Mouse (Mus musculus) embryonic fibroblast, embryonic 13.5 days (primary cell): ENCODE measurements around the gene Gar1. TPM values are rescaled to one million over a fixed set of nuclear protein-coding genes. Genes with fewer than 3 reads are reported as not detected.
A peak's percentile ranks its signal among the peaks of the same experiment; 100 is the strongest.

ENCODE experiments used
- H3K27ac ChIP-seq: 2 replicates; pipeline ENCODE4 v1.5.1; 2012; ENCODE audit warnings: low read length, control low read depth, inconsistent platforms; ENCODE audit not compliant: insufficient read depth
- H3K4me1 ChIP-seq: 2 replicates; pipeline ENCODE4 v1.6.1; 2011; ENCODE audit warnings: low read length; ENCODE audit not compliant: control insufficient read depth, insufficient read depth
- H3K4me3 ChIP-seq: 2 replicates; pipeline ENCODE4 v1.5.1; 2011; ENCODE audit warnings: mild to moderate bottlenecking, control low read depth, low read length; ENCODE audit not compliant: insufficient read depth
- CTCF ChIP-seq: IDR thresholded peaks from 2 replicates; pipeline ENCODE4 v1.5.1; 2011; ENCODE audit warnings: mild to moderate bottlenecking, control low read depth, low read length, moderate library complexity, borderline replicate concordance; ENCODE audit not compliant: insufficient read depth
- POLR2A ChIP-seq: IDR thresholded peaks from 2 replicates; pipeline ENCODE4 v1.6.1; 2011; ENCODE audit warnings: low read depth, mild to moderate bottlenecking, control low read depth, low read length, moderate library complexity
- polyA plus RNA-seq: library from polyadenylated mRNA; stranded (reverse); fragments of >200 nt; gene quantifications from 2 replicates; pipeline ENCODE4 v1.2.4, GENCODE M21; 2011; ENCODE audit warnings: low read depth; ENCODE audit not compliant: missing spikeins, insufficient read length

Gar1 gene
- polyA plus RNA-seq: 62.6 and 80.7 TPM in 2 replicates

DNA sequence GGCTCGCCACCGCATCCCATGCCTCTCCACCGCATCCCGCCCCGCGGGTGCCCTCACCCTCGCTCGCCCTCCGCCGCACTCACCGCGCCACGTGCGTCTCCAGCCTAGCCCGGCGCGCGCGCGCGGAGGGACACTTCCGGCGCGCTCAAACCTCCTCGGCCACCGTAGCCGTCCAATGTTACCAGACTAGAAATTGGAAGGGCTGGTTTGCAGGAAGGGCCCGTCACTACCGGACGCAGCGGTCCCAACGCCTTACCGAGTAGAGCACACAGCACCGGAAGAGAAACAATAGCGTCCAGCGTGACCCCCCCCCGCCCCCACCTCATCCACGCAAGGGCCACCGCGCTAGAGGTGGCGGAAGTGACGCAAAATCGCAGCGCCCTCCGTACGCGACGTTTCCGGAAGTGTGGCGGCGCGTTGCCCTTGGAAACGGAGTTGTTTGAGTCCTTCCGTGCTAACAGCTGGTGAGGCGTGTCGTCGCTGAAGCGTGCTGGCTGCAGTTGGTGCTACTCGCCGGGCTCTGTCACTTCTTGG is at the start of gene Gar1:
Gene Gar1 (minus strand): TSS at position 362 of the 534 bp plus-strand sequence.
- H3K4me3 ChIP-seq: peak within 1 kb of the TSS; percentile 63
- TF ChIP-seq CTCF: no peak
- peak; percentile 73 for TF ChIP-seq POLR2A
- H3K27ac ChIP-seq: peak within 1 kb of the TSS; percentile 64
- peaks cover 6% of the 10 kb centered on the region for H3K4me1 ChIP-seq

DNA sequence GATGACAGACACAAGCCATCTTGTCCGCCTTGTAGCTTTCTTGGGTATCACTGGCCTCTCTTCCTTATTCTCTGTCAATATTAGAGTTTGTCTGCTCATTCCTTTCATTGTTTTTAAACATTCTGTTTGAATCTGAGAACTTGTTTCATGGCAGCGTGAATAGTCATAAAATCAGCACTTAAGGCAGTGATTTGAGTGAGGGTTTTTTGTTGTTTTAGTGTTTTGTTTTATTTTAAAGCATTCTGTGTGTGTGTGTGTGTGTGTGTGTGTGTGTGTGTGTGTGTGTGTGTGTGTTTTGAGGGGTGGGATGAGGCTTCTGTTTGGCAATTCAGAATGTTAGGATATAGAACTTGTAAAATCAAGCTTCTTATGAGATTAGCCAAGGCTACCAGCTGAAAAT is 48.7 kb upstream of the Gar1 start:
- Histone ChIP-seq H3K4me3 (no peak overlapping the region), H3K4me1 (no peaks in the 10 kb centered on the region; the same call in 1 of the 2 replicates), H3K27ac (no peak overlapping the region)
- no peak for TF ChIP-seq POLR2A
- no peak for TF ChIP-seq CTCF

DNA sequence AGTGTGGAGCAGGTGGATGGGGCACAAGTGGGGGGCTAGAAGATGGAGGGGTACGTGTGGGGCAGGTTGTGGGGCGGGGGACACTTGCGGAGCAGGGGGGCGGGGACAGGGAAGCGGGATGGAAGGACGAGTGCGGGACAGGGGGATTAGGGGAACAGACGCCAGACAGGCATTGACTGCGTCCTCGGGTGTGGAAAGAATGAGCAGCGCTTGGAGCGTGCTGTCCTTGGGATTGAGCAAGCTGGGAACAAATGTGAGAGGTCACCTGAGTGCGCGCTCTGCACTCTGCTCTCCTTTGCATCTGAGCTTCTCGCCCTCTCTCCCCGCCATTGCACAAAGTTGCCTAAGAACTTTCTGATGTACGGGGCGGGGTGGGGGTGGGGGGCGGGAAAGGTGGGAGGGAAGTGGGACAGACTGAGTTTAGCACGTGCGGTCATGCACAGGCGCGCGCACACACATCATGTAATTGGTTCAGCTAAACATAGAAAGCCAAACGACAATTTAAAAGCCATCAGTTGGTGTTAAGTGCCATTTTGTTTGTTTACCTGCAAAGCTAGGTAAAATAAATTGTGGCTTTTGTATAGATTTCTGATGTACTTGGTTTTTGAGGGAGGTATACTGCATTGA is 48.0 kb upstream of the Gar1 start:
- peak overlapping the region; percentile 71 for H3K4me3 ChIP-seq
- no peak overlapping the region for H3K27ac ChIP-seq
- TF ChIP-seq CTCF: no peak
- TF ChIP-seq POLR2A: no peak
- no peaks in the 10 kb centered on the region; the same call in 1 of the 2 replicates for H3K4me1 ChIP-seq

DNA sequence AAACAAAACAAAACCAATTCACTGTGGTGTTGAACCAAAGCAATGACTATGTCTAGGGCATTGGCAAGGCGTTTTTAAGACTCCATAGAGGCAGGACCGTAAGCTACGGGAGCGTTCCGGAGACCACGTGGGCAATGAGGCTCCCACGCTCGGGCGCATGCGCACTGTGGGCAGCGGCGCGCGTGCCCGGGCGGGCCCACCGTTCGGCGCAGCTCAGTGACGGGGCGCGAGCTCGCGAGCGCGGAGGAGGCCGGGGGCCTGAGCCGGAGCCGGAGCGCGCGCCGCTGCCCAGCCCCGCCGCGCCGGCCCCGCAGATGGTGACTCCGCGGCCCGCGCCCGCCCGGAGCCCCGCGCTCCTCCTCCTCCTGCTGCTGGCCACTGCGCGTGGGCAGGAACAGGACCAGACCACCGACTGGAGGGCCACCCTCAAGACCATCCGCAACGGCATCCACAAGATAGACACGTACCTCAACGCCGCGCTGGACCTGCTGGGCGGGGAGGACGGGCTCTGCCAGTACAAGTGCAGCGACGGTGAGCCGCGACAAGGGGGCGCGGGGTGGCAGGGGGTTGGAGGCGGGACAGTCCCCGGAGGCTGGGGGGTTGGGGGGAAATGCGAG is 47.3 kb upstream of the Gar1 start, which contains the start of gene Pla2g12a:
Gene Pla2g12a (plus strand): TSS at position 202 of the 617 bp plus-strand sequence.
- Histone ChIP-seq H3K27ac (no peak within 1 kb of the TSS), H3K4me3 (peak within 1 kb of the TSS; percentile 71), H3K4me1 (no peaks in the 10 kb centered on the region; the same call in 1 of the 2 replicates)
- no peak for TF ChIP-seq CTCF
- no peak; the same call in 1 of the 2 replicates for TF ChIP-seq POLR2A

DNA sequence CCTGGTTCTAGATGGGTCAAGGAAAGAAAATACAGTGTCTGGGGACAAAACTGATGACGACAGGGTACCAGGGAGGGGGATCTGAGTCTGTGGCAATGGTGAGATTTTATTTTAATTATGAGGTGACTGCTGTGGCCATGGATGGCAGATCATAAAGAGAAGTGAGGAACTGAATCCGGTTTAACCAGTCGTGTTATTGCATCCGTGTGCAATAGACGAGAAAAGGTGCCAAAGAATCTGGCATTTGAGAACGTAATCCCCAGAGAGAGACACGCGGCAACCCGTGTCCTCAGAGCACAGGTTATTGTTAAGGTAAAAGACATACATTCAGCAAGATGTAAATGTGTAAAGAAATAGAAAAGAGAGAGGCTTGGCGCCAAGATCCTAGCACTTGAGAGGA is 46.1 kb upstream of the Gar1 start:
- Histone ChIP-seq H3K4me1 (no peaks in the 10 kb centered on the region; the same call in 1 of the 2 replicates), H3K4me3 (no peak overlapping the region), H3K27ac (no peak overlapping the region)
- TF ChIP-seq CTCF (no peak), POLR2A (no peak)

DNA sequence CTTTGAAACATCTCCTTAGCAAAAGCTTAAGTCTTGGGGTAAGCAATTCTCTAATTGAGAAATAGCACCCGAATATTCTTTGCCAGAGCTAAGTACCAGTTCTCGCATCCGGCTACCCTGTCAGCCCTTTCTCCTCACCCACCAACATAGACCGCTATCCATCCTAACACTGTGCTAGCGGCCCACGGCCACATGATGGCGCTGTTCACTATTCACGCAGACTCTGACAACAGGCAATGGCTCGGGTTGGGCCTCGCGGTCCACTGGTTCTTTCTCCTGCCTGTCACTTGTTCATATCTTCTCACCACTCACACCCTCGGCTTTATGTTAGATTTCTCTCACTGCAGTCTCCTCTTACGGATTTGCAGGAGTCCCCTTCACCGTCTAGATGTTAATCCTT is 32.5 kb upstream of the Gar1 start:
- Histone ChIP-seq H3K4me3 (no peak overlapping the region), H3K27ac (no peak overlapping the region), H3K4me1 (no peaks in the 10 kb centered on the region)
- TF ChIP-seq CTCF: peak; percentile 69; the same call in 1 of the 2 replicates
- no peak for TF ChIP-seq POLR2A

DNA sequence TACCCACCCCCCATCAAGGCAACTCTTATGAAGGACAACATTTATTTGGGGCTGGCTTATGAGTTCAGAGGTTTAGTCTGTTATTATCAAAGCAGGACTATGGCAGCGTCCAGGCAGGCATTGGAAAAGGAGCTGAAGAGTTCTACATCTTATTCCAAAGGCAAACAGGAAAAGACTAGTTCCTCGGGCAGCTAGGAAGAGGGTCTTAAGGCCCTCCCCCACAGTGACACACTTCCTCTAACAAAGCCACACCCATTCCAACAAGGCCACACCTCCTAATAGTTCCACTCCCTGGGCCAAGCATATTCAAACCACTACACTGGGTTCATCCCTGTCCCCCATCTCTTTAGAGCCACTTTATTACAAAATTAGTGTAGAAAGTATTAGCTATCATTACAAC is 31.4 kb upstream of the Gar1 start:
- TF ChIP-seq CTCF (no peak), POLR2A (no peak)
- no peaks in the 10 kb centered on the region for H3K4me1 ChIP-seq
- H3K27ac ChIP-seq: no peak overlapping the region
- H3K4me3 ChIP-seq: no peak overlapping the region

DNA sequence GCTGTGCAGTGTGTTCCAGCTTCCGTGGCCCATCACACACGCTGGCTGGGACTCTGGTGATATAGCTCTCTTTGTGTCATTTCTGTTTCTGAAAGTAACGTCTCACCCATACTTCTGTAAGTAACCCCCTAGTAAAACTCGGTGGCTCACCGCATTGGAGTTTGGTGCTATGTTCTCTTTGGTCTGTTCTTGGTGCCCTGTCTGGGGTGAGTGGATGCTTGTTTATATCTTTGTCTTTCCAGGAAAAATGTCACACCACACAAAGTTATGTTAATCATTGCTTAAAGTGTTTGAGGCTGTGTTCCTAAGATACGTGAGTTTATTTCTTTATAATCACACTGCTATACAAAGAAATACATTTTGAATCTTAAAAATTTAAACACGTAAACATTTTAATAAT is 15.7 kb upstream of the Gar1 start:
- H3K4me1 ChIP-seq: no peaks in the 10 kb centered on the region
- TF ChIP-seq POLR2A: no peak
- no peak for TF ChIP-seq CTCF
- no peak overlapping the region for H3K27ac ChIP-seq
- no peak overlapping the region for H3K4me3 ChIP-seq

DNA sequence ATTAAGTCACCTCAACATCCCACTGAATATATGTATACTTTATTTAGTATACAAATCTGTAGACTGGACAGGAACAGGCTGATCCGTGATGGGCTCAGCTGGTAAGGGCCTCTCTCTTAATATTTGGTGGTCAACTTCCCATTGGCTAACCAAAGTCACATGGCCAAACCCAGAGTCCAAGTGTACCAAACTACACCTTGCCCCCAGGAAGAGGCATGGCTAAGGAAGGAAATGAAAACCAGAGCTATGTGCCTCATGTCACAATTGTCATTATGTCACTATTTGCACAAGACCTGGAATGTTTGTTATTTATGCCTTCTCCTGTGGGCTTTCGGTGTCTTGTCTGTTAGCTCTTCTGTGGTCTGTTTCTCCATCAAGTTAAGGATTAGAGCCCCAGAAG is 14.7 kb upstream of the Gar1 start:
- no peaks in the 10 kb centered on the region for H3K4me1 ChIP-seq
- H3K27ac ChIP-seq: no peak overlapping the region
- H3K4me3 ChIP-seq: no peak overlapping the region
- TF ChIP-seq CTCF: no peak
- no peak for TF ChIP-seq POLR2A

DNA sequence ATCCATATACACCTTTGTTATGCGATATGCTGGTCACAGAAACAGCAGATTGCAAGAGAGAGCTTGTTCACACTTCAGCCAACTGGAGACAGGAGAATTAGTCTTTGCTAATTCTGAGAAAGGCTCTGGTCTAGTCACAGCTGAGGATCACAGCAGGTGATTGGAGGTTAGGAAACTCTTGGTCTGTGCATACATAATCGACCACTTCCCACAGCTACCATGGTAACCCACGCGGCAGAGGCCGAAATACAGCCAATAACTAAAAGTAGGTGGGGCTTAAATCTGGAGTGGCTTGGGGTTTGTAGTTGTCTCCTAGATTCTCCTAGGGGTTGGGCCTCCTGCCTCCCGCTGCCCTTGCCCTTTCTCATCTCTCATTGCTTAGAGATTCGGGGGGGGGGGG is 6.8 kb upstream of the Gar1 start:
- no peak overlapping the region for H3K27ac ChIP-seq
- no peak overlapping the region for H3K4me3 ChIP-seq
- TF ChIP-seq POLR2A (no peak), CTCF (no peak)
- no peaks in the 10 kb centered on the region for H3K4me1 ChIP-seq

DNA sequence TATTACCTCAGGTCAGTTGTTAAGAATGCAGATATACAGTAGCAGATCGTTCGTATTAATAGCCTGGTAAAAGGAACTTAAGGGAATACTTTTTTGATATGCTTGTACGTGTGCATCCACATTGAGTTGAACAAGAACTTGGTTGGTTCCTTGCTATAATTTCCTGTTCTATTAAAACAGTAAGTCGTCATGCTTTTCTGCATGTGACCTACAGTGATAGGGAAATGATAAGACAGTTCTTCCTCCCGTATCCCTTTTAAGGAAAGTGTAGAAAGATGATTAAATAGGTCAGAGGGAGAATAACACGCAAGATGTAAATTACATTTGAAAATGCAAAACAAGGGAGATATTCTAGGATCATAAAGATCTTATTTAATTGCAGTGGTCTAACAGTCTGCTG is 5.8 kb upstream of the Gar1 start:
- Histone ChIP-seq H3K4me1 (no peaks in the 10 kb centered on the region), H3K27ac (no peak overlapping the region), H3K4me3 (no peak overlapping the region)
- no peak for TF ChIP-seq CTCF
- no peak for TF ChIP-seq POLR2A
